Mouse (Mus musculus) liver, adult 2 months (tissue): ENCODE results near the gene Sds.

Source experiments
- CTCF ChIP-seq: fragments of 200-500 bp; IDR thresholded peaks from 2 replicates; pipeline ENCODE4 v1.5.1; 2011; ENCODE audit warnings: low read depth, low read length, control low read depth
- POLR2A ChIP-seq: fragments of 200-500 bp; IDR thresholded peaks from 2 replicates; pipeline ENCODE4 v1.6.1; 2011; ENCODE audit warnings: low read length, control low read depth; ENCODE audit not compliant: insufficient read depth; ENCODE audit errors: extremely low read depth

GRCm38 (mm10) chr5:120432486-120433015 lies 43.8 kb upstream of the Sds start:
- TF ChIP-seq POLR2A (no peak), CTCF (no peak)
